Mouse (Mus musculus) cortical plate, adult 2 months (tissue): ENCODE measurements around the gene Hsp90b1.

Experiments
- CTCF ChIP-seq: fragments of 200-500 bp; IDR thresholded peaks from 2 replicates; pipeline ENCODE4 v1.5.1; 2011; ENCODE audit warnings: mild to moderate bottlenecking, control low read depth, low read length; ENCODE audit not compliant: insufficient read depth; ENCODE audit errors: extremely low read depth
- POLR2A ChIP-seq: fragments of 200-500 bp; IDR thresholded peaks from 2 replicates; pipeline ENCODE4 v1.6.1; 2011; ENCODE audit warnings: mild to moderate bottlenecking, low read length, control low read depth; ENCODE audit not compliant: insufficient read depth; ENCODE audit errors: extremely low read depth

DNA sequence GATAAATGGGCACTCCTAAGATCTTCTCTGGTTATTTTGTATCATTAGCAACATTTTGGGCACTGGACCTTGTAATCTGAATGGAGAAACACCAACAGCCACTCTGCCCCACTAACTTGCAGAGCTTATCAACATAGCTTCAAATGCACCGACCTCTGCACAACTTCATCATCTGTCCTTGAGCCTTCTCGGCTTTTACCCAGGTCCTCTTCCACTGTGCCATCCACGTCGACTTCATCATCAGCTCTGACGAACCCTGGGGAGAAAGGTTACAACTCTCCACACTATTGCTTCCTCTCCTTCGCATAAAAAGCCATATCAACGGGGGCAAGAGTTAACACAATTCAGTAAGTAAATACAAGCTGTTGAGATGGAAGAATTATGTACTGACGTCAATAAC, 1.2 kb downstream of the Hsp90b1 start:
- TF ChIP-seq POLR2A, result no peak
- TF ChIP-seq CTCF, result no peak
